Mouse (Mus musculus): ENCODE results near the gene Pax8.

Pax8 gene

GRCm38 (mm10) chr2:24475420-24475819, at the start of gene Pax8:
TSS of gene Pax8 (minus strand) at chr2:24475599.
- no peak for DNase-seq

- no peak for DNase-seq
Observed at GRCm38 (mm10) chr2:24521430-24522226, 46.2 kb upstream of the Pax8 start.

- DNase-seq, result no peak
Observed at GRCm38 (mm10) chr2:24520576-24521272, 45.3 kb upstream of the Pax8 start.

GRCm38 (mm10) chr2:24516946-24517345, 41.5 kb upstream of the Pax8 start:
- no peak for DNase-seq

GRCm38 (mm10) chr2:24507359-24507758, 32.0 kb upstream of the Pax8 start:
- no peak for DNase-seq

- DNase-seq, result no peak
Observed at GRCm38 (mm10) chr2:24502963-24503471, 27.6 kb upstream of the Pax8 start.

GRCm38 (mm10) chr2:24500921-24501320, 25.5 kb upstream of the Pax8 start:
- no peak for DNase-seq

- no peak for DNase-seq
Observed at GRCm38 (mm10) chr2:24490564-24490963, 15.2 kb upstream of the Pax8 start.

GRCm38 (mm10) chr2:24488660-24489059, 13.3 kb upstream of the Pax8 start:
- DNase-seq, result no peak

GRCm38 (mm10) chr2:24487056-24487825, 11.8 kb upstream of the Pax8 start:
- no peak for DNase-seq

GRCm38 (mm10) chr2:24485398-24485797, 10.0 kb upstream of the Pax8 start:
- DNase-seq, result no peak

- DNase-seq, result no peak
Observed at GRCm38 (mm10) chr2:24479906-24480305, 4.5 kb upstream of the Pax8 start.

- DNase-seq, result no peak
Observed at GRCm38 (mm10) chr2:24479151-24479550, 3.8 kb upstream of the Pax8 start.

GRCm38 (mm10) chr2:24478611-24479010, 3.2 kb upstream of the Pax8 start:
- no peak for DNase-seq

GRCm38 (mm10) chr2:24474514-24475378, 653 bp downstream of the Pax8 start:
- no peak for DNase-seq

GRCm38 (mm10) chr2:24473641-24474511, 1.5 kb downstream of the Pax8 start:
- DNase-seq, result no peak

- DNase-seq, result no peak
Observed at GRCm38 (mm10) chr2:24472677-24473076, 2.7 kb downstream of the Pax8 start.

- no peak for DNase-seq
Observed at GRCm38 (mm10) chr2:24472111-24472510, 3.3 kb downstream of the Pax8 start.

GRCm38 (mm10) chr2:24469102-24469501, 6.3 kb downstream of the Pax8 start:
- no peak for DNase-seq

GRCm38 (mm10) chr2:24468430-24468829, 7.0 kb downstream of the Pax8 start:
- DNase-seq, result no peak

- DNase-seq, result no peak
Observed at GRCm38 (mm10) chr2:24467156-24467555, 8.2 kb downstream of the Pax8 start.
